Mouse (Mus musculus) left cerebral cortex, postnatal 4 days (tissue): Measurements from ENCODE around the gene Rnf144b. TPM values are rescaled to one million over a fixed set of nuclear protein-coding genes. Genes with fewer than 3 reads are reported as not detected.

ENCODE experiments used
- DNase-seq: peaks from one replicate; pipeline ENCODE4 v3.0.0-alpha.2; 2022
- intact Hi-C: fragments of 180-260 bp; cut with DNase I; formaldehyde crosslinking; loops from one replicate; pipeline ENCODE4 v1.15.1; 2025
- total RNA-seq, 2 experiments: library from RNA; stranded (reverse); gene quantifications; 2 replicates each; pipeline ENCODE4 v1.2.3; 2021

Rnf144b gene
- total RNA-seq, 2 experiments from 2014 or later, result 6.3 to 6.5 TPM

GRCm38 (mm10) chr13:47250615-47251014 lies 128.2 kb downstream of the Rnf144b start:
- no peak for DNase-seq
- intact Hi-C loops, result no loop called here

GRCm38 (mm10) chr13:47251114-47251764 lies 128.8 kb downstream of the Rnf144b start:
- intact Hi-C loops, result no loop called here
- DNase-seq, result no peak

- no peak for DNase-seq
- intact Hi-C loops, result no loop called here
These were observed 131.3 kb downstream of the Rnf144b start for GRCm38 (mm10) chr13:47253711-47254110.

- intact Hi-C loops, result no loop called here
These were observed 136.8 kb downstream of the Rnf144b start for GRCm38 (mm10) chr13:47259297-47259696.

GRCm38 (mm10) chr13:47261961-47262360 lies 139.5 kb downstream of the Rnf144b start:
- DNase-seq, result no peak
- intact Hi-C loops, result no loop called here

More at GRCm38 (mm10) chr13:47259297-47259696, 136.8 kb downstream of the Rnf144b start:
- DNase-seq, result no peak

GRCm38 (mm10) chr13:47264382-47264781 lies 141.9 kb downstream of the Rnf144b start:
- intact Hi-C loops, result no loop called here
- DNase-seq, result peak; percentile 12

GRCm38 (mm10) chr13:47266411-47266810 lies 144.0 kb downstream of the Rnf144b start:
- intact Hi-C loops, result no loop called here

GRCm38 (mm10) chr13:47268227-47268626 lies 145.8 kb downstream of the Rnf144b start:
- DNase-seq, result no peak

More at GRCm38 (mm10) chr13:47266411-47266810, 144.0 kb downstream of the Rnf144b start:
- no peak for DNase-seq

GRCm38 (mm10) chr13:47272928-47273327 lies 150.5 kb downstream of the Rnf144b start:
- DNase-seq, result no peak
- intact Hi-C loops, result no loop called here

More at GRCm38 (mm10) chr13:47268227-47268626, 145.8 kb downstream of the Rnf144b start:
- intact Hi-C loops, result no loop called here

GRCm38 (mm10) chr13:47273487-47273886 lies 151.0 kb downstream of the Rnf144b start:
- intact Hi-C loops, result no loop called here
- no peak for DNase-seq

GRCm38 (mm10) chr13:47274139-47274538 lies 151.7 kb downstream of the Rnf144b start:
- DNase-seq, result no peak
- intact Hi-C loops, result no loop called here

- no peak for DNase-seq
- intact Hi-C loops, result no loop called here
These were observed 154.8 kb downstream of the Rnf144b start for GRCm38 (mm10) chr13:47277000-47277823.

GRCm38 (mm10) chr13:47277824-47278290 lies 155.4 kb downstream of the Rnf144b start:
- intact Hi-C loops, result no loop called here
- no peak for DNase-seq

- intact Hi-C loops, result no loop called here
- no peak for DNase-seq
These were observed 159.8 kb downstream of the Rnf144b start for GRCm38 (mm10) chr13:47282221-47282620.

- DNase-seq, result peak; percentile 74
- intact Hi-C loops, result loop anchor here (2.0 kb wide), 1 partner anchor 136 kb away; no protein-coding TSS in a partner anchor
These were observed 166.0 kb downstream of the Rnf144b start for GRCm38 (mm10) chr13:47288449-47288848.

- intact Hi-C loops, result no loop called here
- DNase-seq, result no peak
These were observed 174.0 kb downstream of the Rnf144b start for GRCm38 (mm10) chr13:47296465-47296864.

Other genes starting within 250 kb of the Rnf144b start
- 10 to 100 TPM; 30.8 to 30.9 TPM for gene Kif13a, start 192.8 kb upstream of the Rnf144b start, total RNA-seq
- 10 to 100 TPM; 13.8 to 14.9 TPM for gene Nhlrc1, start 107.8 kb upstream of the Rnf144b start, total RNA-seq
- gene Kdm1b, start 79.2 kb upstream of the Rnf144b start, total RNA-seq, result 10 to 100 TPM; 23.8 to 34.7 TPM
- gene Tpmt, start 77.9 kb upstream of the Rnf144b start, total RNA-seq, result 10 to 100 TPM; 11.8 to 14.8 TPM
- gene Dek, start 16.5 kb upstream of the Rnf144b start, total RNA-seq, result 10 to 100 TPM; 60.4 to 65.4 TPM